Mouse (Mus musculus) small intestine, adult 2 months (tissue): ENCODE data around the gene Cnpy3.

Source experiments
- CTCF ChIP-seq: fragments of 200-500 bp; IDR thresholded peaks from 2 replicates; pipeline ENCODE4 v1.5.1; 2012; ENCODE audit warnings: low read depth, mild to moderate bottlenecking, control low read depth, inconsistent platforms, low read length, moderate library complexity, mixed read lengths; ENCODE audit not compliant: insufficient replicate concordance, insufficient read length; ENCODE audit errors: extremely low read depth
- POLR2A ChIP-seq: fragments of 200-500 bp; IDR thresholded peaks from 2 replicates; pipeline ENCODE4 v1.6.1; 2012; ENCODE audit warnings: low read depth, mild to moderate bottlenecking, control low read depth, inconsistent platforms, low read length, moderate library complexity

DNA sequence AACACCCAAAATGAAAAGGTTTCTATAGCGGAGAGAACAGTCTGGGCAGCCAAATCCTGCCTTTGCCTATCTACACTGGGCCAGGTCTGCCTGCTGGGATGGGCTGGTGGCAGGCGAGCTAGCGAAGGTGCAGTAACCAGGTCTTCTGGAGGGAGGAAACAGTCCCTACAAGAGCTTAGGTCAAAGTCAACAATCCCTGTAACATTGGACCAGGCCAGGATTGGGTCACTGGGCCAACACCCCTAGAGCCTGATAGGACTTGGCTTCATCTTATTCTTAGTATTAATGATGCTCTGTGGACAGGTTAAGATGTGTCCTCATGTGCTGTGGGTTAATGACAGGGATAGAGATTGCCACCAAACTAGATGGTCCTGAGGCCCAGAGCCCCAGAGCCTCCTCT is 18.0 kb downstream of the Cnpy3 start:
- TF ChIP-seq POLR2A (no peak), CTCF (no peak)
